Mouse (Mus musculus) kidney, adult 11 months (tissue): ENCODE data around the gene Cacna1c.

Source experiments
- DNase-seq: peaks from one replicate; pipeline ENCODE4 v3.0.0; 2022

The Cacna1c gene

GRCm38 (mm10) chr6:119139561-119139960, 56.7 kb downstream of the Cacna1c start:
- DNase-seq, result no peak

- DNase-seq, result no peak
Observed at GRCm38 (mm10) chr6:119137768-119138167, 58.5 kb downstream of the Cacna1c start.

GRCm38 (mm10) chr6:119132863-119133262, 63.4 kb downstream of the Cacna1c start:
- no peak for DNase-seq

- DNase-seq, result no peak
Observed at GRCm38 (mm10) chr6:119132111-119132735, 64.0 kb downstream of the Cacna1c start.

- no peak for DNase-seq
Observed at GRCm38 (mm10) chr6:119129664-119130063, 66.6 kb downstream of the Cacna1c start.

GRCm38 (mm10) chr6:119128521-119128920, 67.7 kb downstream of the Cacna1c start:
- DNase-seq, result no peak

GRCm38 (mm10) chr6:119128076-119128475, 68.1 kb downstream of the Cacna1c start:
- no peak for DNase-seq

GRCm38 (mm10) chr6:119126991-119127390, 69.2 kb downstream of the Cacna1c start:
- no peak for DNase-seq

- no peak for DNase-seq
Observed at GRCm38 (mm10) chr6:119118371-119118770, 77.8 kb downstream of the Cacna1c start.

GRCm38 (mm10) chr6:119116290-119116689, 79.9 kb downstream of the Cacna1c start:
- DNase-seq, result no peak

- no peak for DNase-seq
Observed at GRCm38 (mm10) chr6:119113362-119113761, 82.9 kb downstream of the Cacna1c start.

- DNase-seq, result no peak
Observed at GRCm38 (mm10) chr6:119110369-119110768, 85.8 kb downstream of the Cacna1c start.

GRCm38 (mm10) chr6:119108466-119109394, 87.5 kb downstream of the Cacna1c start:
- peak; percentile 19 for DNase-seq

- DNase-seq, result no peak
Observed at GRCm38 (mm10) chr6:119107856-119108465, 88.3 kb downstream of the Cacna1c start.

- DNase-seq, result no peak
Observed at GRCm38 (mm10) chr6:119107140-119107855, 88.9 kb downstream of the Cacna1c start.

GRCm38 (mm10) chr6:119106726-119107125, 89.5 kb downstream of the Cacna1c start:
- DNase-seq, result no peak

GRCm38 (mm10) chr6:119105651-119106595, 90.3 kb downstream of the Cacna1c start:
- DNase-seq, result no peak

GRCm38 (mm10) chr6:119104246-119104645, 92.0 kb downstream of the Cacna1c start:
- peak; percentile 35 for DNase-seq

GRCm38 (mm10) chr6:119102936-119103335, 93.3 kb downstream of the Cacna1c start:
- DNase-seq, result no peak

- DNase-seq, result no peak
Observed at GRCm38 (mm10) chr6:119099333-119099732, 96.9 kb downstream of the Cacna1c start.

GRCm38 (mm10) chr6:119096481-119096880, 99.7 kb downstream of the Cacna1c start:
- no peak for DNase-seq

- no peak for DNase-seq
Observed at GRCm38 (mm10) chr6:119095081-119095480, 101.1 kb downstream of the Cacna1c start.
